Mouse (Mus musculus) hindbrain, embryonic 12.5 days (tissue): ENCODE data around the gene Rasgrp3. TPM values are rescaled to one million over a fixed set of nuclear protein-coding genes. Genes with fewer than 3 reads are reported as not detected.

Experiments
- ATAC-seq: fragments of 200-750 bp; cut with Nextera tagmentation; 2 replicates; pipeline ENCODE4 v1.8.0; 2017; ENCODE audit warnings: moderate TSS enrichment; ENCODE audit not compliant: low FRiP score
- H3K27ac ChIP-seq: fragments of 300-500 bp; sonication (generic); 2 replicates; pipeline ENCODE4 v1.5.1; 2016; ENCODE audit warnings: mild to moderate bottlenecking
- H3K27me3 ChIP-seq: fragments of 300-500 bp; sonication (generic); 2 replicates; pipeline ENCODE4 v1.6.1; 2016; ENCODE audit warnings: mild to moderate bottlenecking
- H3K36me3 ChIP-seq: fragments of 300-500 bp; sonication (generic); 2 replicates; pipeline ENCODE4 v1.6.1; 2016; ENCODE audit warnings: mild to moderate bottlenecking
- H3K4me1 ChIP-seq: fragments of 300-500 bp; sonication (generic); 2 replicates; pipeline ENCODE4 v1.6.1; 2016
- H3K4me2 ChIP-seq: fragments of 300-500 bp; sonication (generic); replicated peaks from 2 replicates; pipeline ENCODE4 v1.6.1; 2016; ENCODE audit warnings: mild to moderate bottlenecking
- H3K4me3 ChIP-seq: fragments of 300-500 bp; sonication (generic); 2 replicates; pipeline ENCODE4 v1.5.1; 2016; ENCODE audit warnings: mild to moderate bottlenecking
- H3K9ac ChIP-seq: fragments of 300-500 bp; sonication (generic); 2 replicates; pipeline ENCODE4 v1.6.1; 2016; ENCODE audit warnings: mild to moderate bottlenecking, moderate library complexity
- H3K9me3 ChIP-seq: fragments of 300-500 bp; sonication (generic); replicated peaks from 2 replicates; pipeline ENCODE4 v1.6.1; 2016; ENCODE audit warnings: mild to moderate bottlenecking
- WGBS: fragments of 180-500 bp; shearing (Covaris S2); methylation state at CpG from one replicate; pipeline ENCODE4 v1.1.7; 2016; 5-methylcytosine and 5-hydroxymethylcytosine counted together
- polyA plus RNA-seq: library from polyadenylated mRNA; unstranded; fragments of >200 nt; fragmentation: Nextera tagmentation; extraction: Ambion mirVana; gene quantifications from 2 replicates; pipeline ENCODE4 v1.2.1, GENCODE M21; 2016

The Rasgrp3 gene
- 7.2 and 8.0 TPM in 2 replicates for polyA plus RNA-seq

DNA sequence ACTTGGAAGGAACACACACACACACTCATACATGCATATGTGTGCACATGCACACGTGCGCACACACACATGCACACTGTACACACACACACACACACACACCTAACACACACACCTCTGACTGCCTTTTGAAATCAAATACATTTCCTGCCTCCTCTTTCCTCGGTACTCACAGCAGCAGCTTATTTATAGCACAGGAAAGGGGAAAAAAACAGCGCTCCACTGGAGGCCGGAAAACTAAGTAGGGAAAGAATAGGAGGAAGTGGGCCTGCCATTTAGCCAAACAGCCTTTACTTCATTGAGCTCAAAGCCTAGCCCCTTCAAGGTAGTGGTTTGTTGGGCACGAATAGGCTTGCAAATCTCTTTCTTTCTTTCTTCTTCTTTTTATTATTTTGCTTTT lies at the start of gene Rasgrp3:
TSS of gene Rasgrp3 (plus strand) at position 298 of the 400 bp plus-strand sequence.
- Histone ChIP-seq H3K4me2 (no peak within 1 kb of the TSS), H3K36me3 (no peaks in the 10 kb centered on the region), H3K27ac (no peak within 1 kb of the TSS), H3K4me1 (0 out of 2 replicates have a peak, but pooled peaks cover 3% of the 10 kb centered on the region), H3K9me3 (no peaks in the 10 kb centered on the region), H3K27me3 (no peaks in the 10 kb centered on the region), H3K4me3 (no peak within 1 kb of the TSS), H3K9ac (no peak within 1 kb of the TSS)
- no peak for ATAC-seq
- 71% methylated on average over 6 of the region's 6 CpGs for WGBS

DNA sequence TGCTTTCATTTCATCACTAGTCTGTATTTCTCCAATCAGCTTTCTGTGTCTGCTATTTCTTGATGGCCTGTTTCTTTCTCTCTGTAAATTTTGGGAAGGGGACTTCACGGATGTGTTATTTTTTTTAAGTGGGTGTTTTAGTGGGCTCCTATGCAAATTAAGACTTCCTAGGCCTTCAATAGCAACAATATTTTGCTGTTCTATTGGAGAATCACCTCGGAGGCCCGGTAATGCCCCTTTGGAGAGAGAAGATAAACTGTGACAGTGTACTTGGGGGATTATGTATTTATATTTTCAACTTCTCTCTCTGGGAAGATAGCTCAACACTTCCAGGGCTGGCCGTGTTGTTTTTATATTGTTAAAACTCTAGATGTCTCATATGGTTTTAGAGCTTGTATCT lies 47.3 kb upstream of the Rasgrp3 start:
- Histone ChIP-seq H3K9ac (no peak overlapping the region), H3K4me1 (no peaks in the 10 kb centered on the region), H3K27me3 (no peaks in the 10 kb centered on the region), H3K36me3 (no peaks in the 10 kb centered on the region), H3K4me3 (no peak overlapping the region), H3K9me3 (no peaks in the 10 kb centered on the region), H3K4me2 (no peak overlapping the region), H3K27ac (no peak overlapping the region)
- WGBS, result 88% methylated on average over 4 of the region's 4 CpGs
- ATAC-seq, result no peak

DNA sequence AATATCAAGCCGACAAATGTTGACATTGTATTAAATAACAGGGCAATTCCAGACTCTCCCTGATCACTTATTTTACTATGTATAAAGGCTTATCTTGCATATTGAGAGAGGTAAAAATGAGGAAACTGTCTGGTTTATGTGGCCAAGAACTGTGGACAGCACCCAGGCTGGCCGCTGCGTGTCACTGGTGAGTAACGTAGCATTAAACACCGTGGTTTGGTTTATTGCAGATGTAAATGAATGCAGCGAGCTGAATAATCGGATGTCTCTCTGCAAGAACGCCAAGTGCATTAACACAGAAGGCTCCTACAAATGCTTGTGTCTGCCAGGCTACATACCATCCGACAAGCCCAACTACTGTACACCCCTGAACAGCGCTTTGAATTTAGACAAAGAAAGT lies 45.6 kb upstream of the Rasgrp3 start:
- Histone ChIP-seq H3K9me3 (no peaks in the 10 kb centered on the region), H3K36me3 (no peaks in the 10 kb centered on the region), H3K27me3 (no peaks in the 10 kb centered on the region), H3K4me1 (no peaks in the 10 kb centered on the region), H3K27ac (no peak overlapping the region), H3K4me2 (no peak overlapping the region), H3K4me3 (no peak overlapping the region), H3K9ac (no peak overlapping the region)
- no peak for ATAC-seq
- WGBS, result 80% methylated on average over 10 of the region's 10 CpGs

DNA sequence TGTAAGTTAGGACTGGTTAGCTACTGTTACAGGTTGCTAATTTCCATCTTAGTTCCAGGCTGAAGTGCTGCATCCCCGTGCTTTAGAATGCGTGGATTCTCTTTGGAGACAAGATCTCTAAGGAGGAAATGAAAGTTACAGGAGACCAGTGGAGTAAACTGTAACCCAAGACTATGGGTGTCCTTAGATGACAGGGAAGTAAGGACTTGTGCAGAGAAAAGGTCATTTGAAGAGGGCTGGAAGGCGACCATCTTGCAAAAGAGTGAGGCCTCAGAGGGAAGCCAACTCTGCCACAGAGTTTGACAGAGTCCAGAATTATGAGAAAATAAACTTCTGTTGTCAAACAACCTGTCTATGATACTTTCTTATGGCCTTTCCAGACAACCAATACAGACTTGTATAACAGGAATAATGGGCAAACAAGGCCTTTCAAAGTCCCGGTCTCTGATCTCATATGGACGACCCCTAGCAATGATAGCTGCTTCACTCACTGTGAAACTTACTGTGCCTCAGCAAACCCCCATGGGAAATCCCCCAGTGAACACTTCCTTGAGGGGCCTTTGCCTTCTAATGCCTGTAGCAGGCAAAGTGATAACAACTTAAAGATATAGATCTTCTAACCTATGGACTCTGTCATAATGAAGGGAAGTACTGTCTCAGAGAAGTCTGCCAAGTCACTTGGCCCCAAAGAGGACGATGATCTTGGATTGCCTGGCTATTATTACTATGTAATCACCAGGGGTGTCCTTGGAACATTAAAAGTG lies 44.1 kb upstream of the Rasgrp3 start:
- Histone ChIP-seq H3K4me3 (no peak overlapping the region), H3K36me3 (no peaks in the 10 kb centered on the region), H3K9ac (no peak overlapping the region), H3K4me1 (no peaks in the 10 kb centered on the region), H3K27ac (no peak overlapping the region), H3K4me2 (no peak overlapping the region), H3K27me3 (no peaks in the 10 kb centered on the region), H3K9me3 (no peaks in the 10 kb centered on the region)
- 90% methylated on average over 6 of the region's 6 CpGs for WGBS
- no peak for ATAC-seq

DNA sequence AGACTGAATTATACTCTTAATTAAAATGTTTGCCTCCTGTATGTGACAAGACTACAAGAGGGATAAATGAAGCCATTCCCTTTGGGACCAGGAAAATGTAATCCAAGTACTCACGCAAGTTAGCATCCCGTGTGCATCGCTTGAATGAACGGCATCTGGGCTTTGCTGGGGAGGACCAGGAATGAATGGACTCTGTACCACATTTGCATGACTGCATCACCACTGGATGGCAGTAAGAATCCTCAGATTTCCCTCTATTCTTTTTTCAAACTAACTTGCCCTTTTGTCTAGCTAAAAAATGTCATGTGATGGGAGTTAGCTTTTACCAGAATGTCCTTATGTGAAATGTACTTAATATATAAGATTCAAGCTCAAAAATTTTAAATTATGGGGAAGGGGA lies 29.3 kb upstream of the Rasgrp3 start:
- Histone ChIP-seq H3K36me3 (no peaks in the 10 kb centered on the region), H3K9me3 (no peaks in the 10 kb centered on the region), H3K4me1 (no peaks in the 10 kb centered on the region), H3K4me3 (no peak overlapping the region), H3K27ac (no peak overlapping the region), H3K4me2 (no peak overlapping the region), H3K9ac (no peak overlapping the region), H3K27me3 (no peaks in the 10 kb centered on the region)
- WGBS, result 44% methylated on average over 4 of the region's 4 CpGs
- ATAC-seq, result peak; percentile 64; the same call in 1 of the 2 replicates

DNA sequence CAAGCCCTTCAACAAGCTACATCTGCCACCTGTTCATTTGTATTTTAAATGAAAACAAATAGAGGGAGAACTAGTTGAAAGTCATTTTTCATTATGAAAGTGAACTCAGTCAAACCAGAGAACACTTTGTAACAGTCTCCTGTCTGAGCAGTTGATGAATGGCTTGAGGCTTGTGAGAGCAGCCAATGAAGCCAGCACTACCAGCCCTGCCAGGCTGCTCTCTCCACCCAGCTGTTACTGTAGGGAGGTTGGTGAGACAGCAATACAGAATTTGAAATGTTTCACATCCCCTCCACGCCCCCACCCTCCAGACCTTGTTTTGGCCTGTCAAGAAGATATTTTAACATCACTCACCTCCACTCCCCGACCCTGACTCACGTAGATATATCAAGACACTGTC lies 18.8 kb upstream of the Rasgrp3 start:
- H3K4me3 ChIP-seq, result no peak overlapping the region
- WGBS, result 84% methylated on average over 3 of the region's 3 CpGs
- no peaks in the 10 kb centered on the region for H3K36me3 ChIP-seq
- no peak for ATAC-seq
- H3K9me3 ChIP-seq, result peaks cover 4% of the 10 kb centered on the region; the same call in 1 of the 2 replicates
- no peaks in the 10 kb centered on the region for H3K27me3 ChIP-seq
- H3K4me2 ChIP-seq, result no peak overlapping the region
- H3K4me1 ChIP-seq, result no peaks in the 10 kb centered on the region
- H3K9ac ChIP-seq, result no peak overlapping the region
- no peak overlapping the region for H3K27ac ChIP-seq

DNA sequence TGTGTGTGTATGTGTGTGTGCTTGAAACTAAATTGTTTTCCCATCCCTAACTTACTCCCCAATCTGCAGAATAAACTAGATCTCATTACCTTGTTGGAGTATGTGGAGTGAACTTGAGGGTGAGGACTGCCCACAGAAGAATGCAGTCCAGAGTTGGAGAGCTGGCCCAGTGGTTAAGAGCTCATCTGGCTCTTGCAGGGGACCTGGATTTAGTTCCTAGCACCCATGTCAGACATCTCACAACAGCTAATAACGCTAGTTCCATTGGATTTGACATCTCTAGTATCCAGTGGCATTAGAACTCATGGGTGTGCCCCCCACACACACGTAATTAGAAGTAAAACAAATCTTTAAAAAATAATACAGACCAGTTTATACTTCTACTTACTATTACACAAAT lies 1.5 kb upstream of the Rasgrp3 start:
- H3K9me3 ChIP-seq, result no peaks in the 10 kb centered on the region
- ATAC-seq, result no peak
- no peak overlapping the region for H3K9ac ChIP-seq
- H3K4me3 ChIP-seq, result no peak overlapping the region
- H3K36me3 ChIP-seq, result no peaks in the 10 kb centered on the region
- H3K4me1 ChIP-seq, result 0 out of 2 replicates have a peak, but pooled peaks cover 3% of the 10 kb centered on the region
- no peak overlapping the region for H3K27ac ChIP-seq
- H3K27me3 ChIP-seq, result no peaks in the 10 kb centered on the region
- H3K4me2 ChIP-seq, result no peak overlapping the region
- 87% methylated on average over 2 of the region's 2 CpGs for WGBS

DNA sequence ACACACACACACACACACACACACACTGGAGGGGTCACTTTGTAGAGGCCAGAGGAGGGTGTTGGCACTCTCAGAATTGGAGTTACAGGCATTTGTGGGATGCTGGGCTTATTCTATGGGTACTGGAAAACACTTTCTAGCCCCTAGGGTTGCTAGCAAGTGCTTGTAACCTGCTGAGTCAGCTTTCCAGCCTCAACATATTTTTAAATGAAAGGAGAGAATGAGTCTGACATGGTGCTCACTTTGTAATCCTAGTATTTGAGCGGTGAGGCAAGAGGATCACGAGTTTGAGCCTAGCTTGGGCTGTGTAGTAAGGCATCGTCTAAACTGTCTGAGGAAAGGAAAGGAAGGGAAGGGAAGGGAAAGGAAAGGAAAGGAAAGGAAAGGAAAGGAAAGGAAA lies 825 bp upstream of the Rasgrp3 start:
- no peaks in the 10 kb centered on the region for H3K9me3 ChIP-seq
- no peak overlapping the region for H3K9ac ChIP-seq
- H3K27ac ChIP-seq, result no peak overlapping the region
- H3K27me3 ChIP-seq, result no peaks in the 10 kb centered on the region
- no peak overlapping the region for H3K4me3 ChIP-seq
- H3K4me1 ChIP-seq, result 0 out of 2 replicates have a peak, but pooled peaks cover 3% of the 10 kb centered on the region
- no peak overlapping the region for H3K4me2 ChIP-seq
- 89% methylated on average over 3 of the region's 3 CpGs for WGBS
- no peak for ATAC-seq
- no peaks in the 10 kb centered on the region for H3K36me3 ChIP-seq

DNA sequence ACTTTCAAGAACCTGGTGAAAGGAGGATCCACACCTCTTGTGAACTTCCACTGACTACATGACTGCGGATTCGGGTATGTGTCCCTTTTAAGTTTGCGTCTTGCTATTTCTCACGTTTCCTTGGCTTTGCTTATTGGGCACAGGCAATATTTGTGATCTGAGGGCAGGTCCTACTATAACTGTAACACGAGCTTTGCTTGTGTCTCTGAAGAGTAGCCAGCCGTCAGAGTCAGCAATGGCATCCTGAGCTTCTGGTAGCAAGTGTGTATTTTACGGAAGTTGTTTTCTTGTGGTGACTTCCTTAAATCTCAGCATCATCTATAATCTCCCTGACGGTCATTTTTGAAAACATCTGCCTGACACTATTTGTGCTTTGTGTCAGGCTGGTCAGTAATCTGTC lies 399 bp downstream of the Rasgrp3 start:
- Histone ChIP-seq H3K27me3 (no peaks in the 10 kb centered on the region), H3K4me3 (no peak overlapping the region), H3K36me3 (no peaks in the 10 kb centered on the region), H3K9ac (no peak overlapping the region), H3K27ac (no peak overlapping the region), H3K4me1 (0 out of 2 replicates have a peak, but pooled peaks cover 3% of the 10 kb centered on the region), H3K9me3 (no peaks in the 10 kb centered on the region), H3K4me2 (no peak overlapping the region)
- ATAC-seq, result no peak
- 81% methylated on average over 8 of the region's 8 CpGs for WGBS

DNA sequence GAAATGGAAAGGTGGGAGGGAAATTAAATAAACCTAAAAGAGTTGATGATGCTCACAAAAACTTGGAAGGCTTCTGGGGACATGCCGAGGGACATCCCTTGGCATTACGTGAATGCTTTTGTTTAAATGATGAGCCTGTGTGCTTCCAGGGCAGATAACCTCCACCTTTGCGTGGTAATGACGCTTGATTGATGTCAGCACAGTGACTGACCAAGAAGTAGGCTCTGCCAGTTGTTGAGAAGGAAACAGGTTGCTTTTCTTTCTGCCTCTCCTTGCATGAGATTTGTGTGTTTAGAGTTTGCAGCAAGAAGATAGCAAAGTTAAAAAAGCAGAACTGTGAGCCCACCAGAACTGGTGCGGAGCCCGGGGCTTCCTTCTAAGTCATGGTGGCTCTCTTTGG lies 1.1 kb downstream of the Rasgrp3 start:
- no peak for ATAC-seq
- Histone ChIP-seq H3K36me3 (no peaks in the 10 kb centered on the region), H3K27me3 (no peaks in the 10 kb centered on the region), H3K9ac (no peak overlapping the region), H3K27ac (no peak overlapping the region), H3K4me2 (no peak overlapping the region), H3K4me3 (no peak overlapping the region), H3K9me3 (no peaks in the 10 kb centered on the region), H3K4me1 (0 out of 2 replicates have a peak, but pooled peaks cover 3% of the 10 kb centered on the region)
- WGBS, result 74% methylated on average over 6 of the region's 6 CpGs

DNA sequence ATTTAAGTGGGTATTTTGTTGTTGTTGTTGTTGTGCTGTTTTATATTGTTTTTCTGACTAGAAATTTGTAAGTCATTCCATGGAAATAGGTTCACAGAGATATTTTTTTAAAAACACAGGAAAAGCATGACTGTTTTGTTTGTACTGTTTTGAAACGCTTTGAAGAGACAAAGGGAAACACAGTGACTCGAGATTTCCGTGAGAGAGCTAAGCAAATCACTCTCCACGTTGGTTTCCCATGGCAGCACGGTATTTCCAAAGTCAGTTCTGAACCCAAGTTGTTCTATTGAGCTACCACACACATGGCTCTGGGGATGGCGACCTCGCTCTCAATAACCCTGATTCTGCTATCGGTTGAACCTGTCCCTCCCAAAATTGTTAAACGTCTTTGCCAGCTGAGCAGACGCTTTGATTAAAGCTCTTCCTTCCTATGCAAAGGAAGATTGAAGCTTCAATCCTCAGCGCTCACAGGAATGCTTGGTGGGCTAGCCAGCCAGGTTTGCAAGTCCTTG lies 1.6 kb downstream of the Rasgrp3 start:
- H3K36me3 ChIP-seq, result no peaks in the 10 kb centered on the region
- H3K4me2 ChIP-seq, result no peak overlapping the region
- no peak overlapping the region for H3K27ac ChIP-seq
- H3K9me3 ChIP-seq, result no peaks in the 10 kb centered on the region
- H3K4me1 ChIP-seq, result 0 out of 2 replicates have a peak, but pooled peaks cover 3% of the 10 kb centered on the region
- H3K27me3 ChIP-seq, result no peaks in the 10 kb centered on the region
- H3K4me3 ChIP-seq, result no peak overlapping the region
- no peak for ATAC-seq
- 67% methylated on average over 11 of the region's 11 CpGs for WGBS
- no peak overlapping the region for H3K9ac ChIP-seq

DNA sequence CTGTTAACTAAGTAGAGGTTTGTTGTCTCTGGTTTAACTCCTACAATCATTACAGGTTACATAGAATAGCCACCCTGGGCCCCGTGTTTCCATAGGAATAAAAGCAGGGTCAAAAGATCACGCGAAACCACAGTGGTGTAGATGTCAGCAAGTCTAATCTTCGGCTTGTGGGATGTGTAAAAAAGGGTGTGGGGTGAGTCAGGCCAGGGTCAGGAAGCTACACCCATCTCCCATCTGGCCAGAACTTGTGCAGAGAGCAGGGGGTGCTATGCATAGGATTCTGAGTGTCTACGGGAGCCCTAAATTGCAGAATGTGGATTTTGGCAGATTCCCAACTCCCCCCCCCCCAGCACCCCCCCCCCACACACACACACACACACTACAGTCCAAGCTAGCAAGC lies 2.5 kb downstream of the Rasgrp3 start:
- no peak overlapping the region for H3K4me2 ChIP-seq
- H3K9ac ChIP-seq, result no peak overlapping the region
- H3K9me3 ChIP-seq, result no peaks in the 10 kb centered on the region
- WGBS, result 58% methylated on average over 5 of the region's 5 CpGs
- H3K4me3 ChIP-seq, result no peak overlapping the region
- no peaks in the 10 kb centered on the region for H3K27me3 ChIP-seq
- no peak overlapping the region for H3K27ac ChIP-seq
- H3K36me3 ChIP-seq, result no peaks in the 10 kb centered on the region
- 0 out of 2 replicates have a peak, but pooled peaks cover 3% of the 10 kb centered on the region for H3K4me1 ChIP-seq
- ATAC-seq, result no peak

DNA sequence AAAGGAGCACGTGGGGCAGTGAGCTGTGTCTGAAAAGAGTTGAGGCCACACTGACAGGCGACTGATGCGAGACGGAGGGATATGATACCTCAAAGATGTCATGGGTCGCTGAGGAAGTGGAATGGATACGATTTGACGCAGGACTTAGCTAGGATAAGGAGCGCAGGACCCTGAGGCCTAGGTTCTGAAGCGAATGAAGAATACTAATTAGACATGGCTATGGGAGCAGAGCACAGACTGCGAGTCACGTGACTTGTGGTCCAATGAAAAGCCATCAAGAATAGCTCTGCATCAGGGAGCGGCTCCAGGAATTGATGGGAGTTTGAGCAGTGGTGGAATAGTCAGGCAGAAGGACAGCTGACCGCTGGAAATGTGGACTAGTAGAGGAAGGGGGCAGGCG lies 3.4 kb downstream of the Rasgrp3 start:
- 63% methylated on average over 14 of the region's 14 CpGs for WGBS

More for the DNA sequence above, 3.4 kb downstream of the Rasgrp3 start:
- peak; percentile 77 for ATAC-seq
- Histone ChIP-seq H3K9me3 (no peaks in the 10 kb centered on the region), H3K4me1 (0 out of 2 replicates have a peak, but pooled peaks cover 3% of the 10 kb centered on the region), H3K9ac (no peak overlapping the region), H3K27me3 (no peaks in the 10 kb centered on the region), H3K27ac (no peak overlapping the region), H3K4me2 (no peak overlapping the region), H3K4me3 (no peak overlapping the region), H3K36me3 (no peaks in the 10 kb centered on the region)
